Mouse (Mus musculus) forebrain, embryonic 15.5 days (tissue): ENCODE measurements around the gene 1700034J05Rik. TPM values are rescaled to one million over a fixed set of nuclear protein-coding genes. Genes with fewer than 3 reads are reported as not detected.

ENCODE experiments used
- ATAC-seq: fragments of 200-750 bp; cut with Nextera tagmentation; replicated peaks from 2 replicates; pipeline ENCODE4 v1.8.0; 2017; ENCODE audit warnings: mild to moderate bottlenecking, moderate TSS enrichment, moderate library complexity
- H3K27ac ChIP-seq: fragments of 300-500 bp; sonication (generic); replicated peaks from 2 replicates; pipeline ENCODE4 v1.5.1; 2015; ENCODE audit warnings: mild to moderate bottlenecking, inconsistent platforms
- H3K27me3 ChIP-seq: fragments of 300-500 bp; sonication (generic); 2 replicates; pipeline ENCODE4 v1.6.1; 2015; ENCODE audit warnings: inconsistent platforms
- H3K36me3 ChIP-seq: fragments of 300-500 bp; sonication (generic); 2 replicates; pipeline ENCODE4 v1.6.1; 2015; ENCODE audit warnings: mild to moderate bottlenecking, inconsistent platforms
- H3K4me1 ChIP-seq: fragments of 300-500 bp; sonication (generic); 2 replicates; pipeline ENCODE4 v1.6.1; 2015; ENCODE audit warnings: inconsistent platforms
- H3K4me2 ChIP-seq: fragments of 300-500 bp; sonication (generic); replicated peaks from 2 replicates; pipeline ENCODE4 v1.6.1; 2015; ENCODE audit warnings: mild to moderate bottlenecking, inconsistent platforms
- H3K4me3 ChIP-seq: fragments of 300-500 bp; sonication (generic); 2 replicates; pipeline ENCODE4 v1.5.1; 2015; ENCODE audit warnings: mild to moderate bottlenecking, inconsistent platforms
- H3K9ac ChIP-seq: fragments of 300-500 bp; sonication (generic); replicated peaks from 2 replicates; pipeline ENCODE4 v1.6.1; 2015; ENCODE audit warnings: mild to moderate bottlenecking, inconsistent platforms
- H3K9me3 ChIP-seq: fragments of 300-500 bp; sonication (generic); 2 replicates; pipeline ENCODE4 v1.6.1; 2016; ENCODE audit warnings: inconsistent platforms
- WGBS: fragments of 180-500 bp; shearing (Covaris S2); methylation state at CpG from one replicate; pipeline ENCODE4 v1.1.7; 2015; ENCODE audit warnings: mixed read lengths; 5-methylcytosine and 5-hydroxymethylcytosine counted together
- polyA plus RNA-seq: library from polyadenylated mRNA; unstranded; fragments of >200 nt; fragmentation: Nextera tagmentation; extraction: Ambion mirVana; gene quantifications from 2 replicates; pipeline ENCODE4 v1.2.1, GENCODE M21; 2015

Gene 1700034J05Rik
- polyA plus RNA-seq, 1 experiment from 2014 or later: not detected

DNA sequence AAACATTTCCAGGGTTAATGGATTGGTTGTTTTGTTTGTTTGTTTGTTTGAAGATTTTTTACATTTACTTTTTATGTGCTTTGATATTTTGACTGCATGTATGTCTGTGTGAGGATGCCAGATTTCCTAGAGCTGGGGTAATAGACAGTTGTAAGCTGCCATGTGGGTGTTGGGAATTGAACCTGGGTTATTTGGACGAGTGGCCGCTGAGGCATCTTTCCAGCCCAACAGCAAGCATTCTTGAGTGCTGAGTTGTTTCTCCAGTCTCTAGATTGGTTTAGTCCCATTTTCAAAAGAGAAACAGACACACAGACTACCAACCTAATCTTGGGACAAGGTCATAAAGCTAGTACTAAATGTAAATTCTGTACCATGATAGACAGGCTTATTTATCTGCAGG is 43.4 kb downstream of the 1700034J05Rik start:
- WGBS: 88% methylated on average over 2 of the region's 2 CpGs
- H3K9me3 ChIP-seq: no peaks in the 10 kb centered on the region
- H3K4me1 ChIP-seq: no peaks in the 10 kb centered on the region
- no peaks in the 10 kb centered on the region for H3K36me3 ChIP-seq
- no peak for ATAC-seq
- no peaks in the 10 kb centered on the region for H3K27me3 ChIP-seq
- no peak overlapping the region for H3K4me2 ChIP-seq
- H3K27ac ChIP-seq: no peak overlapping the region
- H3K4me3 ChIP-seq: no peak overlapping the region
- H3K9ac ChIP-seq: no peak overlapping the region

DNA sequence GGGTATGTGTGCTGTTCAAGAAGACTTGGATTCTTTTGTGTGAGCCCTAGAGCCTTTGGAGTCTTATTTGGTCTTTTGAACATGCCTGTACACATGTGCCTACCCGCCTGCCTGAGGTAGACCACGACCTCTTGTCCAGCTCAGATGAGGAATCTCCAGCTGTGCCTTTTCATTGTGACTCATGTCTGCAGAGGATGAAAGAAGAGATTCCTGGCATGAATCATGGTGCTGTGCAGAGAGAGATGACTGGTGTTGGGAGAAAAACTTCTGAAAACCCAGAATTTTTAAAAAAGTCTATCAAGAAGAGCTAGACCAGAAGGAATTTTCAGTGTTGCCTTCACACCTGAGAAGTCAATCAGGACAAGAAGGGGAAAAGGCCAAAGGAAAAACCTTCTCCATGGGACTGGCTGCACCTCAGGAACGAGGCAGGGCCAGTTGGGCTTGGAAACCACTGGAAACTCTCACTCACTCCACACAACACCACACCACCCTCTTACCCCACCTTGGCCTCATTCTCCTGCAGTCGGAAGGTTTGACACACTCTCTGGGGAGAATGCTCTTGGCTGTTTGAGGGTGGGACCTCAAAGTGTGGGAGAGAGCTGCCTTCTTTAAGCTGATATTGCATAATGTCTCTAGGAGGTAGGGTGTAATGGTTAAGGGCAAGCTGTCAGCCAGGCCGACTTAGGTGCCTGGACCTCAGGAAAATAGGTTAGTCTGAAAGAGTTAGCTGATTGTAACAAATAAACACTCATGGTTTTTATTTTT is 44.3 kb downstream of the 1700034J05Rik start:
- H3K4me1 ChIP-seq: no peaks in the 10 kb centered on the region
- H3K36me3 ChIP-seq: no peaks in the 10 kb centered on the region
- H3K27me3 ChIP-seq: no peaks in the 10 kb centered on the region
- H3K9ac ChIP-seq: no peak overlapping the region
- H3K27ac ChIP-seq: no peak overlapping the region
- no peak overlapping the region for H3K4me3 ChIP-seq
- H3K4me2 ChIP-seq: no peak overlapping the region
- 86% methylated on average over 5 of the region's 5 CpGs for WGBS
- ATAC-seq: no peak
- H3K9me3 ChIP-seq: no peaks in the 10 kb centered on the region

DNA sequence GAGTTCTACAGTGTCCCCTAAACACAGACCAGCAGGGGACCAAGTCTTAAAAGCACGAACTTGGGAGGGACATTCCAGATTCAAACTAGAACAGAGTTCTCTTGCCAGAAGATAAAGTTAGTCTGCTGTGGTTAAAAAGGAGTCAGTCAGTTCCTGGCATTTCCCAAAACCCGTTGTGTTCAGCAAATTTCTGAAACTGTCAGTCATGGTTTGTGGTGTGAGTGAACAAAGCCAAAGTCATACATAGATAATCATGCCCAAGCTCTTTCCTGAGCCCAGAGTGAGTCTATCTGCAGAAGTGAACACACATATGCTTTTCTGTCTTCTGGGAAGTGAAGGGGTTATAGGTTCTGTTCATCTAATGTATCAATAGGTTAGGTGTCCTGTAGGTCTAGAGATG is 45.4 kb downstream of the 1700034J05Rik start:
- no peak for ATAC-seq
- Histone ChIP-seq H3K27ac (no peak overlapping the region), H3K36me3 (no peaks in the 10 kb centered on the region), H3K9me3 (no peaks in the 10 kb centered on the region), H3K4me1 (no peaks in the 10 kb centered on the region), H3K27me3 (no peaks in the 10 kb centered on the region), H3K4me3 (no peak overlapping the region), H3K9ac (no peak overlapping the region), H3K4me2 (no peak overlapping the region)
- 72% methylated on average over 2 of the region's 2 CpGs for WGBS

DNA sequence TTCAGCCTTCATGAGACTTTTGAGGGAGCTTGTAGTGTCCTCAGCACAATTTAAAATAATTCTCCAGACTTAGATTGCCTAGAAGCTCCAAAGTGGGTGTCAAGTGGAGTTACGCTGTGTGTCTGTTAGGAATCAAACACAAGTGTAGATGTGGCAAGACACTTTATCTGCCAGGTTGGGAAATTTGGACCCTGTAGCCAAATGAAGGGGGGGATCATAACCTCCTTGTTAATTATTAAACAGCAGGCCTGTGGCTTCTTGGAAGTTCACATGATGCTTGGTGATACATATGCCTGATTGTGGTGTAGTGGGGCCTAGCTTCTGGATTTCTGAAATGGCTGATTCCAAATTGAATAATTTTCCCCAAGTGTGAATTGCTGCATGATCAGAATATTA is 46.4 kb downstream of the 1700034J05Rik start:
- Histone ChIP-seq H3K27me3 (no peaks in the 10 kb centered on the region), H3K36me3 (no peaks in the 10 kb centered on the region), H3K4me1 (no peaks in the 10 kb centered on the region), H3K9ac (no peak overlapping the region), H3K9me3 (no peaks in the 10 kb centered on the region), H3K27ac (no peak overlapping the region), H3K4me3 (no peak overlapping the region), H3K4me2 (no peak overlapping the region)
- WGBS: 90% methylated on average over 1 of the region's 1 CpGs
- ATAC-seq: no peak

- H3K36me3 ChIP-seq: no peaks in the 10 kb centered on the region
- no peak for ATAC-seq
- H3K4me3 ChIP-seq: no peak overlapping the region
- H3K27me3 ChIP-seq: no peaks in the 10 kb centered on the region
- 80% methylated on average over 5 of the region's 5 CpGs for WGBS
- no peaks in the 10 kb centered on the region for H3K9me3 ChIP-seq
- H3K4me2 ChIP-seq: no peak overlapping the region
- no peaks in the 10 kb centered on the region for H3K4me1 ChIP-seq
- H3K27ac ChIP-seq: no peak overlapping the region
- H3K9ac ChIP-seq: no peak overlapping the region
These were observed 47.0 kb downstream of the 1700034J05Rik start for GRCm38 (mm10) chr6:146907061-146907794.

DNA sequence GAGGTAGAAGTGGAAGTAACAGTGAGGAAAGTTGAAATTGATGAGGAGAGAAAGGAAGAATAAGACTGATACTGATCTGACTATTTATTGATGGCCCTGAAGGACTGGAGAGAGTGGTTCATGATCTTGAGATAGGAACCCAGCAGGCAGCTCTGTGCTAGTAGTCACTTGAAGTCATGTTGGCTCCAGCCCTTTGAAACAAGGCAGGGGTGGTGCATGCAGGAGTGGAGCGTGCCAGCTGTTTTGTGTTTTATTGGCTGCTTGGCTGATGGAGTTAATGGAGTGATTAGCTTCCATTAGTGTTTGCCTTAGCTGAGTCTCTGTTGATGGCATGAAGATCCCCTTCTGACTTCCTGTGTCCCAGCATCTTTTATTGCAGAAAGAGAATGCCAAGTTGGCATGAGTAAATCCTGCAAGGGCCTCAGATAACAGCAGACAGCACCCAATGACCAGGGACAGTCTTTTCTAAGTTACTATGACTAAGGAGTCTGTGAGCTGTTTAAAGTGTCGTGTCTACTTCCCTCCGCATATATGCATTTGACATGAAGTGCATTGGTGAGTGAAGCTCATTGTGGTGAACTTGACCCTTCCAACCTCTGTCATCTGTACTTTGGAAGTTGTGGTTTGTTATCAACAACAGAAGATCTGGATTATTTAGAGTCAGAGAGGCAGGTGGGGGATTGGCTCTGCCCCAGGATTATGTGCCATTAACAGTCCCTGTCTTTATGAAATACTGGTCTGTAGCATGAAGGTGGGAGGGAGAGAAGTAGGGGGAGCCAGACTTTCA is 48.0 kb downstream of the 1700034J05Rik start:
- Histone ChIP-seq H3K4me3 (no peak overlapping the region), H3K27ac (no peak overlapping the region), H3K9ac (no peak overlapping the region), H3K9me3 (no peaks in the 10 kb centered on the region), H3K36me3 (no peaks in the 10 kb centered on the region), H3K27me3 (no peaks in the 10 kb centered on the region), H3K4me1 (no peaks in the 10 kb centered on the region), H3K4me2 (no peak overlapping the region)
- WGBS: 90% methylated on average over 3 of the region's 3 CpGs
- no peak for ATAC-seq

DNA sequence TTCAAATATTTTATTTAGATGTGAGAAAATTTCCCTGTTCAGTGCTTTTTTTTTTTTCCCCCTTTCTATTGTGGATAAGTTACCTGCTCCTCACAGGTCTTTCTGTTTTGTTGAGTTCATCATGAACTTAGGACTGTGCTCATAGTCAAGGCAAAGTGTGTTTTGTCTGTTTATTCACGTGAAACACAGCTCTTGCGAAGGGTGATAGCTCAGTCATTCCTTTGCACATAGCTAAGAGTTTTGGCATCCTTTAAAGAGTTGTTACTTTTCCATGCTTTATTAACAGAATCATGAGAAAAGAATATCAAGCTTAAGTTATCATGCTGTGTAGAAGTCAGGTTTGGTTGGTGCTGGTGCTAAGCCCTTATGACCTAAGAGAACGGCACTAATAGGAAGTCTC is 49.5 kb downstream of the 1700034J05Rik start:
- Histone ChIP-seq H3K9me3 (no peaks in the 10 kb centered on the region), H3K9ac (no peak overlapping the region), H3K27ac (no peak overlapping the region), H3K4me1 (no peaks in the 10 kb centered on the region), H3K27me3 (no peaks in the 10 kb centered on the region), H3K36me3 (no peaks in the 10 kb centered on the region), H3K4me2 (no peak overlapping the region), H3K4me3 (no peak overlapping the region)
- no peak for ATAC-seq
- WGBS: 84% methylated on average over 3 of the region's 3 CpGs

GRCm38 (mm10) chr6:146903632-146904031 is 50.6 kb downstream of the 1700034J05Rik start:
- no peaks in the 10 kb centered on the region for H3K4me1 ChIP-seq
- no peak overlapping the region for H3K4me3 ChIP-seq
- whole genome bisulfite sequencing: 93% methylated on average over 2 of the region's 2 CpGs
- no peak overlapping the region for H3K27ac ChIP-seq
- no peaks in the 10 kb centered on the region for H3K9me3 ChIP-seq
- H3K4me2 ChIP-seq: no peak overlapping the region
- no peaks in the 10 kb centered on the region for H3K36me3 ChIP-seq
- H3K9ac ChIP-seq: no peak overlapping the region
- no peak for ATAC-seq
- H3K27me3 ChIP-seq: no peaks in the 10 kb centered on the region

- no peaks in the 10 kb centered on the region for H3K4me1 ChIP-seq
- no peaks in the 10 kb centered on the region for H3K27me3 ChIP-seq
- 95% methylated on average over 4 of the region's 4 CpGs for WGBS
- H3K9me3 ChIP-seq: no peaks in the 10 kb centered on the region
- H3K9ac ChIP-seq: no peak overlapping the region
- no peak overlapping the region for H3K4me3 ChIP-seq
- no peaks in the 10 kb centered on the region for H3K36me3 ChIP-seq
- ATAC-seq: no peak
- no peak overlapping the region for H3K4me2 ChIP-seq
- no peak overlapping the region for H3K27ac ChIP-seq
These were observed 52.3 kb downstream of the 1700034J05Rik start for GRCm38 (mm10) chr6:146901929-146902328.

Other genes with a start within 250 kb of the 1700034J05Rik start
- gene Stk38l, start 229.4 kb downstream of the 1700034J05Rik start, polyA plus RNA-seq: 13.8 and 15.7 TPM in 2 replicates
- gene Arntl2, start 158.4 kb downstream of the 1700034J05Rik start, polyA plus RNA-seq: 2.6 and 2.7 TPM in 2 replicates
- not detected in 2 replicates for gene Smco2, start 104.3 kb downstream of the 1700034J05Rik start, polyA plus RNA-seq
- gene Ppfibp1, start 65.9 kb downstream of the 1700034J05Rik start, polyA plus RNA-seq: 14.2 and 19.4 TPM in 2 replicates
- gene Rep15, start 78.2 kb upstream of the 1700034J05Rik start, polyA plus RNA-seq: 0.66 and 0.75 TPM in 2 replicates
- gene Mrps35, start 88.3 kb upstream of the 1700034J05Rik start, polyA plus RNA-seq: 82.5 and 88.5 TPM in 2 replicates
- 0.72 and 1.7 TPM in 2 replicates for gene Mansc4, start 132.6 kb upstream of the 1700034J05Rik start, polyA plus RNA-seq
- 6.0 and 6.4 TPM in 2 replicates for gene Klhl42, start 137.0 kb upstream of the 1700034J05Rik start, polyA plus RNA-seq